Mouse (Mus musculus): Measurements from ENCODE around the gene Qrich2.

GRCm38 (mm10) chr11:116398348-116398677, 67.7 kb downstream of the Qrich2 start:
- TF ChIP-seq CTCF (IDR thresholded peaks at IDR 0.05; ENCODE audit: borderline replicate concordance, insufficient read depth, low read length) (no peak), POLR2A (IDR thresholded peaks at IDR 0.05; ENCODE audit: low read depth, low read length) (no peak)
